Mouse (Mus musculus) gastrocnemius, postnatal 10 days (tissue): Measurements from ENCODE around the gene Igfbp4. TPM values are rescaled to one million over a fixed set of nuclear protein-coding genes. Genes with fewer than 3 reads are reported as not detected.

Source experiments
- DNase-seq: peaks from one replicate; pipeline ENCODE4 v3.0.0; 2021; ENCODE audit warnings: mixed read lengths
- total RNA-seq, 2 experiments: library from RNA; stranded (reverse); gene quantifications; 2 replicates each; pipeline ENCODE4 v1.2.3; 2021

Igfbp4 gene
- total RNA-seq, 2 experiments from 2014 or later: 172 to 198 TPM

GRCm38 (mm10) chr11:99041841-99042780, 1.1 kb downstream of the Igfbp4 start:
- DNase-seq: no peak

GRCm38 (mm10) chr11:99042834-99043431, 1.9 kb downstream of the Igfbp4 start:
- no peak for DNase-seq

DNA sequence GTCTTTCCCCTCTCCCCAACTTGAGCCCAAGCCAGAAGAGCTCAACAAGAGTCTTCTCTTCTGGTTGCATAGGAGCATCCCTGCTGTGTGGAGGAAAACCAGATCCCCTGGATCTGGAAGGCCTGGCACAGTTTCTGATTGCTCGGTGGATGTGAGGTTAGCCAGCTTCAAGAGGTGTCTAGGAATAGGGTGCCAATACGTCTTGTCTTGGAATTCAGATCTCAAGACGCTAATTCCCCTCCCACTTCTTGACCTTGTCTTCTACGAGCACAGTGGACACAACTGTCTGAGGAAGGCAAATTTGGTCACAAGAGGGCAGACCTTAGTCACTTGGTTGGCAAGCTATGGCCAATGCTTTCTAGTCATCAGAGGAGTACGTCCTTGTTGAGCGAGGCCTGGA, 2.6 kb downstream of the Igfbp4 start:
- DNase-seq: no peak

GRCm38 (mm10) chr11:99044306-99044705, 3.3 kb downstream of the Igfbp4 start:
- no peak for DNase-seq

DNA sequence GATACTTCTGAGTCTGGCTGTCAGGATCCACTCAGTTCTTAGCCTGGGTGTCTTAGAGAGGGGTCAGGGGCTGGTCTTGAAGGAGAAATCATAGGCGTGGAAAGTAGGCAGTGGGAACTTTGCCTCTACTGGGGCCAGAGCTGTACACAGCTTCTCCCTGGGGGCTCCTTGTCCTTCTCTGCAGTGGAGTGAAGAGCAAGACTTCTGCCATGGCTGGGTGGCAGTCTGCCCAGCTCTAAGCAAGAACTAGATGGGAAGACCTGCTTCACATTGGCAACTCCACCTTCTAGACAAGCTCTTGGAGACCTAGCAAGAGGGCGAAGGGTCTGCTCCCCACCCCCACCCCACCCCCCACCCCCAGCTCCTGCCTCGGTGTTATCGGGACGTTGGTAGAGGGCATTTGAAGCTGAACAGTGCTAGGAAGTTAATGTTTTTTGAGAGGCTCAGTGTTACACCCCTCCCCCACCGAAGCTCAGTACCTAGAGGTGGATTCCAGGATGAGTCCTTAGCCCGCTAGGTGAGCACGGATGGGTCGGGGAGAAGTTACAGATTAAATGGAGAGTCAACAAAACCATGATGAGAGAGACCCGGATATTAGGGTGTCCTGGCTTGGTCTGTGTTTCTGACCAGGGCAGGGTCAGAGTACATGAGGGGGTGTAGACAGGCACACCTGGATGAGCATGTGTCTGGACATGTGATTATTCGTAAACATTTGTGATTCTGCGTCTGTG, 4.3 kb downstream of the Igfbp4 start:
- DNase-seq: no peak

DNA sequence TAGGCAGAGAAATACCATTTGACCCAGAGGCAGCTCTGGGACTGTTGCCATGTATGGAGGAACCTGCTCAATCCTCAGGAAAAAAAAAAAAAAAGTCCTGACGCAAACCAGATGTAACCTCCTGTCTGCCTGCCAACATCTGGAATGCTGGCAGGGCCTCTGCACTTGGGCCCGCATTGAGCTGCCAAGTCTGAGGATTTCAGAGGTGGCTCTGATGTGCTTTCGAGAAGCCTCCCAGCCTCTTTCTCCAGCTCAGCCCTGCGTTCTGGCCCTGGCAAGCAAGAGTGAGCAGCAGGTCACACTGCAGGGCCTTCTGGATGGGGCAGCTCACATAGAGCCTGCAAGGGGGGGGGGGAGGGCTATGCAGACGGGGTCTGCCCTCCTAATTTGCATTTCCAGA, 6.1 kb downstream of the Igfbp4 start:
- DNase-seq: peak; percentile 78

- DNase-seq: no peak
These were observed 6.6 kb downstream of the Igfbp4 start for GRCm38 (mm10) chr11:99047643-99048042.

GRCm38 (mm10) chr11:99055143-99055542, 14.1 kb downstream of the Igfbp4 start:
- DNase-seq: peak; percentile 61

DNA sequence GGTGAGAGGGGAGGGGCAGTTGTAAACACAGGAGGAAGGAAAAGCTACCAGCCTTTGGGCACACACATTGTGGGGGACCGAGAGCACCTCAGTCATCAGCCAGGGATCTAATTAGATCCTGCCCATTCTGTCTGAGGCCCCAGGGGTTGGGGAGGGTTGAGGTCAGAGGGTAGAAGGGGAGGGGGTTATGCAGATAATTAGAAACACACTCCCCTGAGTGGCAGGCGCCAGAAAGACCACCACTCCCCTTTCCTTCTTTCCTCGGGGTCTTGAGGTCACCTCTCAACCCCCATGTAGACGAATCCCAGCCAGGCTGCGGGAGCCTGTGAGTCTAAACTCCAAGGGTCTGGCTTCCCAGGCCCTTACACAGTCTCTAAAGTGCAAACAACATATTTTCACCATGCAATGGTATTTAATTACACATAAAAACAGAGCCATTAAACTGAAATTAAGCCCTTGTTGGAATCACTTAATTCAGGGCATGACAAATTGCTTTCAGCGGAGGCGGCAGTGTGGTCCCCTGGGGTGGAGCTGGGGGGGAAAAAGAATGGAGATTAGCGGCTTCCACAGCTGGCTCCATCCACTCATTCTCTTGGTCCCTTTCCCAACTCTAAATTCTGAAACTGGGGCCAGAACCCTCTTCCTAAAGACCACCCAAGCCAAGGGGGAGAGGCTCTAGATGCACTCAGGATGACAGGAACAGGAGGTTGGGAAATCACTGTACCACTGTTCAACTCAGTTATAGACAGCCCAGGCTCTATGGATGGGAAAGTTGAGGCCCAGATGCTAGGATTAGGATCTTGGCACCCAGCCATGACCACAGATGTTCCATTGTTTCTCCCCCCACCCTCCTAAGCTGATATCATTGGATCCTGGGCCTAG, 14.8 kb downstream of the Igfbp4 start:
- peak; percentile 53 for DNase-seq

- DNase-seq: peak; percentile 62
These were observed 19.4 kb downstream of the Igfbp4 start for GRCm38 (mm10) chr11:99060435-99060834.

DNA sequence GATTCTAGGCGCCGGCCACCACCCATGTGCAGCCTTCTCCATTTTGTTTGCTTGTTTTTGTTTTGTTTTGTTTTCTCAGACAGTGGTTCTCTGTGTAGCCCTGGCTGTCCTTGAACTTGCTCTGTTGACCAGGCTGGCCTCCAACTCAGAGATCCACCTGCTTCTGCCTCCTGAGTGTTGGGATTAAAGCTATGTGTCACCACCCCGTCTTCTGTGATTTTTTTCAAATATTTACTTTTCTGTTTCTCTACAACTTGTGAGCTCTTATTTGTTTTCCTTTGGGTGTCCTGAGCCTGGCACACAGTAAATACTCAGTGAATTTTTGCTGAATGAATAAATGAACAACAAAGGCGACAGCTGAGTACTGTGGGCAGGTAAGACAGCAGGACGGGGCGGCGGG, 21.6 kb downstream of the Igfbp4 start:
- DNase-seq: no peak

- DNase-seq: no peak
These were observed 22.5 kb downstream of the Igfbp4 start for GRCm38 (mm10) chr11:99063406-99064131.

DNA sequence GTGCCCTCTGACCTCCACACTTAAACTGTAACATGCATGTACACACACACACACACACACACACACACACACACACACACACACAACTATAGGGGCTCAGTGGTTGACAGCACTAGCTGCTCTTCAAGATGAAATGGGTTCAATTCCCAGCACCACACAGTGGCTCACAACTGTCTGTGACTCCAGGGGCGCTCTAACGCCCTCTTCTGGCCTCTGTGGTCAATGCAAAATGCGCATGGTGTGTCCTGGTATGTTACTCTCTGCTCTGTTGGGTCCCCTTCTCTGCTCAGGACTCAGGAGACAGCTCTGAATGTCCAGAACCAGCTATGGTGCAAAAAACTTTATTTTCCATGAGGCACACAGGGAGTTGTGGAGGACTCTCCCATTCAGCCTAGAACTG, 24.3 kb downstream of the Igfbp4 start:
- no peak for DNase-seq

DNA sequence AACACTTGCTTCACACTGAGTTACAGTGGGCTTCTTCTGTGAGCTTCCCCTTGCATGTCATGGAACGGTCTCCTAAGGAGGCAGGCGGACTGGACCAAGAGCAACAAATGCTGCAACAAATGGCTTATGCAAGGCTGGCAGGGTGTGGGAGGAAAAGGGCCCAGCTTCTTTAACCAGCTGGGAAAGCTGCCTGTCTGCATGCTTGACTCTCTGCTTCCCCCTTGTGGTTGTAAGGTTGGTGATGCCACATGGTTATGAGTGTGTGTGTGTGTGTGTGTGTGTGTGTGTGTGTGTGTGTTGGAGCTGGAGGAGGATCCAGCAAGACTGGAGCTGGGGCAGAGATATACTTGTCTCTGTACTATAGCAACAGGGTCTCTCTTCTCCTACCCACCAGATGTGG, 24.9 kb downstream of the Igfbp4 start:
- DNase-seq: peak; percentile 78

DNA sequence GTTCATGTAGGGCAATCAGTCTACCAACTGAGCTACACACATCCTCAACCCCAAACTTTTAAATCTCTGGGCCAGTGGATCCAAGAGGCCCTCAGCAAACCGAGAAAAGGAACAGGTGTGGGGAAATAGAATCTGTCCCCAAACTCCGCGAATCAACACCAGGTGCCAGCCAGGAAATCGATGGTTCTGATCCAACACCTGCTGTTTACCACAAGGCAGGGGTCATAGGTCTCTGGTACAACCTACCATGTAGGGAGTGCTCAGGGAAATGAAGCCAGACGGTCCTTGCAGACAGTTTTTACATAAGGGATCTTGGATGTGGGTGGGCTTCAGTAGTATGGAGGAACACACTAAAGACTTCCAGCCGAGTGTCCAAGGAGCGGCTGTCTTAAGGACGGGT, 26.5 kb downstream of the Igfbp4 start:
- DNase-seq: no peak

DNA sequence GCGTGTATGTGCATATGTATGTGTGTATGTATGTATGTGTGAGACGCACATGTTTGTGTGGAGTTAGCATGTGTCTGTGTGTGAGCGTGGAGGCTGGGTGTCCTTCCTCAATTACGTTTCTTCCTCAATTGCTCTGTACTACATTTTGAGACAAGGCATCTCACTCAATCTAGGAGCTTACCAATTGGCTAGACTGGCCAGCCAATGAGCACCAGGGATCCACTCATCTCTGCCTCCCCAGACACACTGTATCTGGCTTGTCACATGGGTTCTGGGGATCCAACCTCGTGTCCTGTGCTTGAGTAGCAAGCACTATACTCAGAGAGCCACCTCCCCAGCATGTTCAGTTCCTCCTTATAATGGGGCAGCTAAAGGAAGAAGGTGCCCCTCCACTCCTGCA, 27.4 kb downstream of the Igfbp4 start:
- no peak for DNase-seq

- DNase-seq: no peak
These were observed 30.8 kb downstream of the Igfbp4 start for GRCm38 (mm10) chr11:99071866-99072265.

DNA sequence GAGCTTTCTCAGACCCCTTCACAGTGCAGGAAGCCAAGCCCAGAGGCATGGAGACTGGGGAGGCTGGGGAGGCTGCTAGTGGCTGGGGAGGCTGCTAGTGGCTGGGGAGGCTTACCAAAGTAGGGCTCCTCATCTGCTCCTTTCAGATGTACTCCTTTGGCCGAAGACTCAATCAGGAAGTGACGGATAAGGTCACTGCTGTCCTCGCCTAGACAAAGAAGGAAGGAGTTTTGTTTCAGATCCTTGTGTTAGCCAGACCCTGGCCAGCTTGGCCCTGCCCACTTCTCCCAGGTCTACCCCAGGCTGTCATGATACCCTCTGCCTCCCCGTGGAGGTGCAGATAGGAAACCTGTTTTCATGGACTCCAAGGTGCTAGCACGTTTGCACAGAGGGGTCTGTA, 32.7 kb downstream of the Igfbp4 start:
- DNase-seq: no peak

DNA sequence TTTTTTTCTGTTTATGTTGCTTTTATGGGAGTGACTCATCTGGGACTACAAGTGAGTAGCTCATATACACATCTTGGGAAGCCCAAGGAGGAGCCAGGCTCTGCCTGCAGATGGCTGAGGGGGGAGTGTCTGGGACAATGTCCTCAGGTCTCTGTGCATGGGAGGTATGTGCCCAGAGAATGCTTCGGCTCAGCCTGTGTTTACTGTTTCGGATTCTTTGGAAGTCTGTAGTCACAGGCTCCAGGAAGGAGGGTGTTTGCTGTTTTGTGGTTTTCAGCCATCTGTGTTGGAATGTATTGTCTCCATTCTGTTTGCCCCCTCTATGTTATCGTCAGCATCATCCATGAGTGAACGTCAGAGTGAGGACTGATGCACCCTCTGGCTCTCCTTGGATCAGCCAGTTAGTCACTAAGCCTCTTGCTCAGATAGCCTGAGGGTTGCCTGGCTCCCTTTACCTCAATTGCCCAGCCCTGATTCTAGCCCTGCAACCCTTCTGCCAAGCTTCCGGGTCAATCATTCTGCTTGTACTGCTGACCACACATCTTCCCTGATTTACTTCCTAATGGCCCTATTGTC, 35.8 kb downstream of the Igfbp4 start:
- DNase-seq: no peak

- no peak for DNase-seq
These were observed 36.8 kb downstream of the Igfbp4 start for GRCm38 (mm10) chr11:99077869-99078268.
